Mouse (Mus musculus) midbrain, postnatal 0 days (tissue): ENCODE measurements at regions not wholly inside any gene's neighbourhood (a gene's known extent, or its start where the extent isn't known, plus 50 kb on each side); places are given as distances from the start of the nearest gene placed in this dataset.

ENCODE experiments used
- ATAC-seq: fragments of 200-750 bp; cut with Nextera tagmentation; 2 replicates; pipeline ENCODE4 v1.8.0; 2017; ENCODE audit warnings: moderate number of reproducible peaks, mild to moderate bottlenecking, moderate TSS enrichment, moderate library complexity; ENCODE audit not compliant: low FRiP score
- DNase-seq: peaks from one replicate; pipeline ENCODE4 v3.0.0-alpha.2; 2015; ENCODE audit warnings: low spot score
- H3K27ac ChIP-seq: fragments of 300-500 bp; sonication (generic); 2 replicates; pipeline ENCODE4 v1.5.1; 2014; ENCODE audit warnings: low read depth, mild to moderate bottlenecking, low read length, mixed read lengths
- H3K27me3 ChIP-seq: fragments of 300-500 bp; sonication (generic); 2 replicates; pipeline ENCODE4 v1.6.1; 2014; ENCODE audit warnings: low read length, control low read depth, mixed read lengths; ENCODE audit not compliant: insufficient read depth
- H3K36me3 ChIP-seq: fragments of 300-500 bp; sonication (generic); 2 replicates; pipeline ENCODE4 v1.6.1; 2014; ENCODE audit warnings: low read length, control low read depth, mixed read lengths; ENCODE audit not compliant: insufficient read depth
- H3K4me1 ChIP-seq: fragments of 300-500 bp; sonication (generic); 2 replicates; pipeline ENCODE4 v1.6.1; 2014; ENCODE audit warnings: mild to moderate bottlenecking, control low read depth, antibody characterized with exemption, low read length, mixed read lengths; ENCODE audit not compliant: insufficient read depth
- H3K4me2 ChIP-seq: fragments of 300-500 bp; sonication (generic); 2 replicates; pipeline ENCODE4 v1.6.1; 2014; ENCODE audit warnings: low read depth, mild to moderate bottlenecking, low read length, mixed read lengths; ENCODE audit not compliant: poor library complexity, severe bottlenecking
- H3K4me3 ChIP-seq: fragments of 300-500 bp; sonication (generic); 2 replicates; pipeline ENCODE4 v1.5.1; 2014; ENCODE audit warnings: low read depth, mild to moderate bottlenecking, low read length, moderate library complexity
- H3K9ac ChIP-seq: fragments of 300-500 bp; sonication (generic); replicated peaks from 2 replicates; pipeline ENCODE4 v1.6.1; 2014; ENCODE audit warnings: mild to moderate bottlenecking, low read length, moderate library complexity, mixed read lengths; ENCODE audit not compliant: poor library complexity, severe bottlenecking
- H3K9me3 ChIP-seq: fragments of 300-500 bp; sonication (generic); 2 replicates; pipeline ENCODE4 v1.6.1; 2016; ENCODE audit warnings: low read length, control low read depth
- CTCF ChIP-seq: IDR thresholded peaks from 2 replicates; pipeline ENCODE4 v1.5.1; 2016; ENCODE audit warnings: antibody characterized with exemption, mild to moderate bottlenecking
- WGBS: fragments of 180-500 bp; shearing (Covaris S2); extraction: QIAGEN DNeasy Blood & Tissue Kit; methylation state at CpG from one replicate; pipeline ENCODE4 v1.1.7; 2014; 5-methylcytosine and 5-hydroxymethylcytosine counted together

DNA sequence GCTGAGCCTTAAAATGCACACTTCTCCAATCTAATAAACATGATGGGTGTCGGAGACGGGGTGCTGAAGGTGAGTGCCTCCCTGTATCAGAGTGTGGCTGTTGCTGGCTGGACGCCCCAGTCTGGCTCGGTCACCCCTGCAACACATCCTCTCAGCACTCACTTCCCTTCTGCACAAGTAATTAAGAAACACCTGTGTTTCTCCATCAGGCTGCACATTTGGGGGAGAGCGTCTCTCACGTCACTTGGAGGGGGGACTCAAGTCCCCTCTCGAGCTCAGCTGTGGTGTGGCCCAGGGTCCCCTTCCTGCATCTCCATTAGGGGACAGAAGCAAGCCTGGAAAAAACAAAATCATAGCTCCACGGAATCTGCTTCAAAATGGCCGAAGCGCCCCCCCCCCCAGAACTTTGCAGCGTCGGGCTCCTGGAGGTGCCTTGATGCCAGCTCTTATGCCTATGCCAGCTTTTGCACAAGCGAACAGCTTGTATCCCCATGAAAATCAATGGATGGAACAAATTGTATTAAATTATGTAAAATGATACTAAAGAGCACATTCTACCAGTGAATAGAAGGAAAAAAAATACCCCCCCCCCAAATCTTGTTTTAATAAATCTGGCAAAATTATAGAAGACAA lies 377.4 kb downstream of the Zfp536 start:
- DNase-seq, result peak; percentile 61
- WGBS, result 81% methylated on average over 13 of the region's 13 CpGs
- Histone ChIP-seq H3K4me1 (no peaks in the 10 kb centered on the region), H3K4me2 (no peak overlapping the region), H3K36me3 (no peaks in the 10 kb centered on the region), H3K9ac (no peak overlapping the region), H3K27ac (no peak overlapping the region), H3K4me3 (no peak overlapping the region), H3K9me3 (no peaks in the 10 kb centered on the region), H3K27me3 (no peaks in the 10 kb centered on the region)
- no peak for ATAC-seq
- no peak for TF ChIP-seq CTCF

DNA sequence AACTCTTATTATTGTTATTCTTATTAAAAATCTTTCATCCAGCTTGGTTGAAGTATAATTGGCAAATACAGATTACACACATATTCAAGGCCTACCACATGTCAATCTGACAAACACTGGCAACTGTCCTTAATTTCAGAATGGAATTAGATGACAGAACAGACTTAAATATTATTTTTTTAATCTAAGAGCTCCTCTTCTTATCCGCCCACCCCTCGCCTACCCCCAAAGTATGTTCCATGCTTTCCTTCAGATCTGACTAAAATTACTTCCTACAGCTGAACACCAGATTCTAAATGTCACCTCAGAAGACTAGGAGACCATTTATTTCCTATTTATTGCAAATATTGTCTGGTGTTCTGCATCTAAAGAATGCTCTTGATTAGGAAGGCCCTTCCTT lies 370.0 kb downstream of the Zfp536 start:
- H3K9ac ChIP-seq, result no peak overlapping the region
- DNase-seq (no peak), ATAC-seq (no peak)
- no peak for TF ChIP-seq CTCF
- no peak overlapping the region for H3K27ac ChIP-seq
- H3K4me2 ChIP-seq, result no peak overlapping the region
- no peaks in the 10 kb centered on the region for H3K36me3 ChIP-seq
- H3K4me3 ChIP-seq, result no peak overlapping the region
- WGBS, result 94% methylated on average over 2 of the region's 2 CpGs
- no peaks in the 10 kb centered on the region for H3K27me3 ChIP-seq
- H3K4me1 ChIP-seq, result no peaks in the 10 kb centered on the region
- no peaks in the 10 kb centered on the region for H3K9me3 ChIP-seq

DNA sequence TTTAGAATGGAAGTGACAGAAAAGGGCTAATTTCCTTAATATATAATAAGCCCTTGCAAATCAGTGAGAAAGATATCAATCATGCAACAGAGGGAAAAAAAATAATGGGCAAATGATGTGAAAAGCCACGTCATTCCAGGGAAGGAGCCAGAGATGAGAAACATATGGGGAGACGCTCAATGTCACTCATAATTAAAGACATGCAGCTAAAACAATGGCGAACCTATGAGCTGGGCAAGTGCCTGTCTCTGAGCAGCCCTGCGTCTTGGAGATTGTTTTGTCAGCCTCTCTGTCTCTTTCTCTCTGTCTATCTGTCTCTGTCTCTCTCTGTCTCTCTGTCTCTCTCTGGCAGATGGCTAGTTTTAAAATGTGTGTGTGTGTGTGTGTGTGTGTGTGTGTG lies 360.1 kb downstream of the Zfp536 start:
- H3K4me2 ChIP-seq, result no peak overlapping the region
- DNase-seq (no peak), ATAC-seq (no peak)
- H3K27ac ChIP-seq, result no peak overlapping the region
- H3K27me3 ChIP-seq, result no peaks in the 10 kb centered on the region
- no peaks in the 10 kb centered on the region for H3K9me3 ChIP-seq
- no peak for TF ChIP-seq CTCF
- H3K4me3 ChIP-seq, result no peak overlapping the region
- 69% methylated on average over 4 of the region's 4 CpGs for WGBS
- H3K36me3 ChIP-seq, result no peaks in the 10 kb centered on the region
- H3K4me1 ChIP-seq, result no peaks in the 10 kb centered on the region
- H3K9ac ChIP-seq, result no peak overlapping the region

DNA sequence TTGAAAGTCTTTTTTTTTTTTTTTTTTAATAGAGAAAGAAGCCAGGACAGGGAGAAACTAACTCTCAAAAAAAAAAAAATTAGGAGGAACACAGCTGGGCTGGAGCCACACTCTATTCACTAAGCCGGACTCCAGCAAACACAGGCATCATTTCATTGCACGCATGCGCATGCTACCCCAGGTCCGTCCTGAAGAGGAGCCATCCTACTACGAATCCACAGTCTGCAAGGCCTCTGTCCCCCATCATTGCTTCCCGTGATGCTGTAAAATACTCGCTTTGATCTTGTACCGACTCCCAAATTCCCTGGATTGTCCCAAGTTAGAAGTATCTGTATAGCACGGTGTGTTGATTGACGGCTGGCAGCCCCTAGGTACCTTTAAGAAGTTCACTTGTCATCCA lies 351.7 kb downstream of the Zfp536 start:
- H3K36me3 ChIP-seq, result no peaks in the 10 kb centered on the region
- H3K4me2 ChIP-seq, result no peak overlapping the region
- ATAC-seq (no peak), DNase-seq (peak; percentile 10)
- H3K4me3 ChIP-seq, result no peak overlapping the region
- H3K4me1 ChIP-seq, result no peaks in the 10 kb centered on the region; the same call in 1 of the 2 replicates
- no peak overlapping the region for H3K27ac ChIP-seq
- WGBS, result 81% methylated on average over 10 of the region's 10 CpGs
- no peaks in the 10 kb centered on the region for H3K9me3 ChIP-seq
- peak; percentile 54 for TF ChIP-seq CTCF
- no peaks in the 10 kb centered on the region for H3K27me3 ChIP-seq
- H3K9ac ChIP-seq, result no peak overlapping the region
